Mouse (Mus musculus): Measurements from ENCODE around the gene 4930402K13Rik.
"Not testable (repeated sequence)": the region's sequence is repeated elsewhere in the genome, so short reads cannot be mapped to it uniquely, and the experiment has no call there.

4930402K13Rik gene

DNA sequence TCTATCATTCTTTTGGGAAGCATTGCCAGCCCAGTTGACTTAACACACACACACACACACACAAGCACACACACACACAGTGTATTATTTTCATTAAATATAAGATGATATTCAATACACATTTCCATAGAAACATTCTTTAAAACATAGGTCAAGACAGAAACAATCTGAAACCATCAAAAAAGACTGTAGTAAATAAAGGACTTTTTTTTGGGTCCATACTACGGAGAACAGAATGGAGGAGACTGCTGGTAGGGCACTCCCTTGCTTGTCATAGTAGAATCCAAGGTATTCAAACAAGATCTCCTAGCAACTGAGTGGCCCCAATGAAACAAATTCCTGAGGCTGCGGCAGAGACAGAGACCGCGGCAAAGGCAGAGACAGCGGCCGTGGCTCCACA is at the start of gene 4930402K13Rik:
Gene 4930402K13Rik (plus strand): TSS at position 301 of the 400 bp plus-strand sequence.
- no peak for DNase-seq (ENCODE audit: low spot score in 2 of 2)

GRCm38 (mm10) chrX:9060952-9061351 is 43.4 kb upstream of the 4930402K13Rik start:
- peak; percentile 36 to 39 for DNase-seq (ENCODE audit: low spot score in 2 of 2)

DNA sequence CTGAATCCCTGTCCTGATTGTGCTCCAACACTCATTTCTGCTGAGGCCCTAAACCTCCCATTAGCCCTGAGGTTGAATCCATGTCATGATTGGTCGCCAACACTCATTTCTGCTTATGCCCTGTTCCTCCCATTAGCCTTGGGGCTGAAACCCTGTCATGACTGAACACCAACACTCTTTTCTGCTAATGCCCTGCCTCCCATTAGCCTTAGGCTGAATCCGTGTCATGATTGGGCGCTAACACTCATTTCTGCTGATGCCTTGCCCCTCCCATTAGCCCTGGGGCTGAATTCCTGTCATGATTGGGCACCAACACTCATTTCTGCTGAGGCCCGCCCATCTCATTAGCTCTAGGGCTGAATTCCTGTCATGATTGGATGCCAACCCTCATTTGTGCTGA is 42.3 kb upstream of the 4930402K13Rik start:
- DNase-seq (ENCODE audit: low spot score in 2 of 2) = no peak

- DNase-seq (ENCODE audit: low spot score in 2 of 2) = not testable (repeated sequence)
Observed at GRCm38 (mm10) chrX:9062715-9063114, 41.6 kb upstream of the 4930402K13Rik start, which contains the start of gene Fthl17f. Gene Fthl17f (plus strand): TSS chrX:9063015.

DNA sequence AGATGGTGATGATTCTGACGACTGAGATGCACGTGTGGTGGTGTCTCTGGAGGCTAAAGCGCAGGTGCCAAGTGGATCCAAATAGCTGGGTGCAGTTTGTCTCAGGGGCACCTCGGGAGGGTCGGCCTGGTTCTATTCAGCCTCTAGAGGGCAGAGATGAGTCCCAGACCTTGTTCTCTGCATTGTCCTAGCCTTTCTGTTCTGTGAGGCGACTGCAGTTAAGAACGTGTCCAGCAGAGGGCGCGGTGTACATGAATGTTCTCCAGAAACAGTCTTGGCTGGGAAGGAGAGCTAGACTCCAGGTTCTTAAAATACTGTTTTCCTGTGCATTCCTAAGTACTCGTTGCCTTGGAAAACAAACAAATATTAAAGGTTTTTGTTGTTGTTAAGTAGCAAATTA is 26.7 kb upstream of the 4930402K13Rik start:
- DNase-seq (ENCODE audit: low spot score in 2 of 2) = peak in 1 of 2 experiments; percentile 70

DNA sequence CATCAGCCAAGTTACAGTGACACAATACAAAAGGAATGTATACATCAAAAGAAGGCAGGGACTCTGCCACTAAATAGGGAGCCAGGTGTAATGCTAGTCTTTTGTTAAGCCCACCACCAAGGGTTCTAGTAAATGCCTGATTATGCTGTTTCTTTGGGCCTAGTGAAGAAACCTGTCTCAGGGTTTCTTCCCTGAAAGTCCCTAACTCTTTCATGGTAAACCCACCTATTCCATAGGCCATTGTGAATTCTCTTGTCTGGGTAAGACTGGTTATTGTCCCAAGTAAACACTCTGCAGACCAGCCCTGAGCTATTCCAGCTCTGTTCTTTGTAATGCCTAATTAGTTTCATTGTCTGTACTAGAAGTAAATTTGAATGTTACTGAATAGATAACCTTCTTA is 9.3 kb upstream of the 4930402K13Rik start:
- not testable (repeated sequence) for DNase-seq (ENCODE audit: low spot score in 2 of 2)

- no peak for DNase-seq (ENCODE audit: low spot score in 2 of 2)
Observed at GRCm38 (mm10) chrX:9110381-9110780, 6.0 kb downstream of the 4930402K13Rik start.

GRCm38 (mm10) chrX:9124928-9125327 is 20.6 kb downstream of the 4930402K13Rik start:
- DNase-seq (ENCODE audit: low spot score in 2 of 2) = no peak

GRCm38 (mm10) chrX:9128317-9128831 is 24.0 kb downstream of the 4930402K13Rik start:
- no peak for DNase-seq (ENCODE audit: low spot score in 2 of 2)

GRCm38 (mm10) chrX:9139290-9139948 is 35.1 kb downstream of the 4930402K13Rik start:
- DNase-seq (ENCODE audit: low spot score in 2 of 2) = no peak

- no peak for DNase-seq (ENCODE audit: low spot score in 2 of 2)
Observed at GRCm38 (mm10) chrX:9142669-9143068, 38.3 kb downstream of the 4930402K13Rik start.
